Mouse (Mus musculus) MEL (cell line): ENCODE measurements around the gene Ifit1. TPM values are rescaled to one million over a fixed set of nuclear protein-coding genes. Genes with fewer than 3 reads are reported as not detected.

Source experiments
- DNase-seq: peaks from one replicate; pipeline ENCODE4 v3.0.0; 2011; ENCODE audit warnings: low read depth, low spot score
- H3K27ac ChIP-seq: 2 replicates; pipeline ENCODE4 v1.5.1; 2012; ENCODE audit warnings: low read depth, mild to moderate bottlenecking, control low read depth, low read length, moderate library complexity; ENCODE audit not compliant: control insufficient read depth
- H3K27me3 ChIP-seq, 2 experiments: fragments of 150-350 bp in 1 of 2; sonication (generic) in 1 of 2; 2 replicates each; pipeline ENCODE4 v1.6.1; 2012; ENCODE audit warnings: low read length in 2 of 2, mild to moderate bottlenecking in 2 of 2, improper control_type of control experiment in 1 of 2, moderate library complexity in 1 of 2; ENCODE audit not compliant: insufficient read depth in 2 of 2, control insufficient read depth in 1 of 2
- H3K36me3 ChIP-seq, 2 experiments: 2 replicates each; pipeline ENCODE4 v1.6.1; 2012 to 2014; ENCODE audit warnings: low read length in 2 of 2, improper control_type of control experiment in 1 of 2, inconsistent platforms in 1 of 2, mild to moderate bottlenecking in 1 of 2; ENCODE audit not compliant: insufficient read depth in 2 of 2, control insufficient read depth in 1 of 2
- H3K4me1 ChIP-seq, 2 experiments: fragments of 150-350 bp in 1 of 2; sonication (generic) in 1 of 2; 2 replicates each; pipeline ENCODE4 v1.6.1; 2012; ENCODE audit warnings: low read length in 2 of 2, improper control_type of control experiment in 1 of 2, mild to moderate bottlenecking in 1 of 2; ENCODE audit not compliant: insufficient read depth in 2 of 2, control insufficient read depth in 1 of 2
- H3K4me3 ChIP-seq, 2 experiments: fragments of 150-350 bp in 1 of 2; sonication (generic) in 1 of 2; 2 replicates each; pipeline ENCODE4 v1.5.1; 2012; ENCODE audit warnings: low read depth in 2 of 2, low read length in 2 of 2, mild to moderate bottlenecking in 2 of 2, moderate library complexity in 2 of 2, control low read depth in 1 of 2, improper control_type of control experiment in 1 of 2; ENCODE audit not compliant: control insufficient read depth in 1 of 2, insufficient read depth in 1 of 2
- H3K79me2 ChIP-seq: 2 replicates; pipeline ENCODE4 v1.6.1; 2012; ENCODE audit warnings: mild to moderate bottlenecking, low read length, moderate library complexity; ENCODE audit not compliant: control insufficient read depth, poor library complexity, insufficient read depth
- H3K9ac ChIP-seq: 2 replicates; pipeline ENCODE4 v1.6.1; 2012; ENCODE audit warnings: low read depth, mild to moderate bottlenecking, control low read depth, low read length, moderate library complexity; ENCODE audit not compliant: control insufficient read depth, poor library complexity, severe bottlenecking
- H3K9me3 ChIP-seq: fragments of 150-350 bp; sonication (generic); replicated peaks from 2 replicates; pipeline ENCODE4 v1.6.1; 2012; ENCODE audit warnings: mild to moderate bottlenecking, low read length, improper control_type of control experiment, moderate library complexity; ENCODE audit not compliant: insufficient read depth
- BHLHE40 ChIP-seq: IDR thresholded peaks from 2 replicates; pipeline ENCODE4 v1.6.1; 2012; ENCODE audit warnings: low read depth, mild to moderate bottlenecking, inconsistent platforms, low read length, improper control_type of control experiment, borderline replicate concordance
- CTCF ChIP-seq, 3 experiments: IDR thresholded peaks in 2 of 3; conservative IDR thresholded peaks in 1 of 3; 2 replicates each; pipeline ENCODE4 v1.5.1; 2011 to 2012; ENCODE audit warnings: low read length in 3 of 3, low read depth in 2 of 3, mild to moderate bottlenecking in 2 of 3, improper control_type of control experiment in 1 of 3, inconsistent platforms in 1 of 3, mixed read lengths in 1 of 3, moderate library complexity in 1 of 3; ENCODE audit not compliant: control insufficient read depth in 1 of 3, insufficient read depth in 1 of 3, poor library complexity in 1 of 3, severe bottlenecking in 1 of 3
- ELF1 ChIP-seq: IDR thresholded peaks from 2 replicates; pipeline ENCODE4 v1.6.1; 2014; ENCODE audit warnings: low read depth, mild to moderate bottlenecking, inconsistent platforms, low read length, improper control_type of control experiment, moderate library complexity
- EP300 ChIP-seq, 2 experiments: IDR thresholded peaks; 2 replicates each; pipeline ENCODE4 v1.6.1; 2011; ENCODE audit warnings: improper control_type of control experiment in 2 of 2, low read length in 2 of 2, low read depth in 1 of 2, mild to moderate bottlenecking in 1 of 2
- GATA1 ChIP-seq: IDR thresholded peaks from 2 replicates; pipeline ENCODE4 v1.6.1; 2011; ENCODE audit warnings: low read depth, low read length, improper control_type of control experiment
- HCFC1 ChIP-seq: IDR thresholded peaks from 2 replicates; pipeline ENCODE4 v1.6.1; 2012; ENCODE audit warnings: low read depth, mild to moderate bottlenecking, inconsistent platforms, low read length, improper control_type of control experiment, moderate library complexity
- JUND ChIP-seq: IDR thresholded peaks from 2 replicates; pipeline ENCODE4 v1.6.1; 2011; ENCODE audit warnings: low read depth, mild to moderate bottlenecking, improper control_type of control experiment, low read length
- MAZ ChIP-seq: IDR thresholded peaks from 2 replicates; pipeline ENCODE4 v1.6.1; 2012; ENCODE audit warnings: low read depth, mild to moderate bottlenecking, inconsistent platforms, low read length, improper control_type of control experiment
- MYB ChIP-seq: IDR thresholded peaks from 2 replicates; pipeline ENCODE4 v1.6.1; 2011; ENCODE audit warnings: mild to moderate bottlenecking, low read depth, low read length, improper control_type of control experiment
- NRF1 ChIP-seq: IDR thresholded peaks from 2 replicates; pipeline ENCODE4 v1.6.1; 2014; ENCODE audit warnings: low read depth, mild to moderate bottlenecking, inconsistent platforms, low read length, improper control_type of control experiment, moderate library complexity; ENCODE audit not compliant: poor library complexity, insufficient read depth, severe bottlenecking
- POLR2AphosphoS2 ChIP-seq: IDR thresholded peaks from 2 replicates; pipeline ENCODE4 v1.6.1; 2011; ENCODE audit warnings: low read length, improper control_type of control experiment
- POLR2AphosphoS5 ChIP-seq: IDR thresholded peaks from 2 replicates; pipeline ENCODE4 v1.6.1; 2012; ENCODE audit warnings: low read depth, borderline replicate concordance, mild to moderate bottlenecking, inconsistent platforms, low read length, moderate library complexity, mixed read lengths
- RAD21 ChIP-seq: IDR thresholded peaks from 2 replicates; pipeline ENCODE4 v1.6.1; 2011; ENCODE audit warnings: mild to moderate bottlenecking, low read depth, low read length, improper control_type of control experiment
- RCOR1 ChIP-seq: IDR thresholded peaks from 2 replicates; pipeline ENCODE4 v1.6.1; 2012; ENCODE audit warnings: low read depth, mild to moderate bottlenecking, inconsistent platforms, low read length, improper control_type of control experiment
- SMC3 ChIP-seq: IDR thresholded peaks from 2 replicates; pipeline ENCODE4 v1.6.1; 2011; ENCODE audit warnings: low read depth, low read length, improper control_type of control experiment
- TAL1 ChIP-seq: IDR thresholded peaks from 2 replicates; pipeline ENCODE4 v1.6.1; 2012; ENCODE audit warnings: mild to moderate bottlenecking, inconsistent platforms, low read length, moderate library complexity, mixed read lengths
- TBP ChIP-seq: IDR thresholded peaks from 2 replicates; pipeline ENCODE4 v1.8.0; 2011; ENCODE audit warnings: low read depth, low read length, improper control_type of control experiment
- UBTF ChIP-seq: IDR thresholded peaks from 2 replicates; pipeline ENCODE4 v1.6.1; 2012; ENCODE audit warnings: low read depth, mild to moderate bottlenecking, inconsistent platforms, low read length, improper control_type of control experiment, moderate library complexity, borderline replicate concordance; ENCODE audit not compliant: insufficient read depth
- USF1 ChIP-seq: IDR thresholded peaks from 2 replicates; pipeline ENCODE4 v1.6.1; 2014; ENCODE audit warnings: low read depth, mild to moderate bottlenecking, inconsistent platforms, low read length, improper control_type of control experiment, moderate library complexity
- USF2 ChIP-seq, 2 experiments: IDR thresholded peaks; 2 replicates each; pipeline ENCODE4 v1.6.1; 2011 to 2012; ENCODE audit warnings: improper control_type of control experiment in 2 of 2, low read length in 2 of 2, borderline replicate concordance in 1 of 2, inconsistent platforms in 1 of 2, low read depth in 1 of 2, mild to moderate bottlenecking in 1 of 2; ENCODE audit not compliant: insufficient read depth in 1 of 2
- ZC3H11A ChIP-seq: IDR thresholded peaks from 2 replicates; pipeline ENCODE4 v1.6.1; 2012; ENCODE audit warnings: low read depth, mild to moderate bottlenecking, inconsistent platforms, low read length, improper control_type of control experiment
- ZKSCAN1 ChIP-seq: IDR thresholded peaks from 2 replicates; pipeline ENCODE4 v1.6.1; 2012; ENCODE audit warnings: low read depth, mild to moderate bottlenecking, inconsistent platforms, low read length, improper control_type of control experiment, moderate library complexity
- ZMIZ1 ChIP-seq: IDR thresholded peaks from 2 replicates; pipeline ENCODE4 v1.6.1; 2012; ENCODE audit warnings: low read depth, mild to moderate bottlenecking, inconsistent platforms, low read length, improper control_type of control experiment, moderate library complexity
- polyA plus RNA-seq, 2 experiments: library from polyadenylated mRNA; stranded (reverse) in 1 of 2; unstranded in 1 of 2; fragments of >175 nt in 1 of 2; fragments of >200 nt in 1 of 2; gene quantifications; 2 replicates each; pipeline versions ENCODE4 v1.2.1 to v1.2.4; 2012; ENCODE audit warnings: low replicate concordance in 2 of 2, low read depth in 1 of 2; ENCODE audit not compliant: insufficient read length in 2 of 2, insufficient read depth in 1 of 2, missing spikeins in 1 of 2
- total RNA-seq: library from RNA; depleted of rRNA; stranded (reverse); fragments of 300-350 nt; gene quantifications from 2 replicates; pipeline ENCODE4 v1.2.3, GENCODE M21; 2012

Ifit1 gene
- total and polyA plus RNA-seq, 3 experiments = 0.12 to 0.31 TPM; not detected in 1

GRCm38 (mm10) chr19:34662740-34663139, 22.1 kb downstream of the Ifit1 start:
- no peak overlapping the region for H3K27ac ChIP-seq
- H3K36me3 ChIP-seq = no peaks in the 10 kb centered on the region
- no peak for TF ChIP-seq ZC3H11A
- no peak for TF ChIP-seq ELF1
- no peak for TF ChIP-seq RAD21
- TF ChIP-seq BHLHE40 = no peak
- no peak for TF ChIP-seq UBTF
- TF ChIP-seq ZMIZ1 = no peak
- TF ChIP-seq POLR2AphosphoS2 = no peak
- no peak for TF ChIP-seq TBP
- TF ChIP-seq POLR2AphosphoS5 = no peak
- no peak for TF ChIP-seq JUND
- TF ChIP-seq MYB = no peak
- TF ChIP-seq NRF1 = no peak
- TF ChIP-seq HCFC1 = no peak
- TF ChIP-seq ZKSCAN1 = no peak
- no peak for TF ChIP-seq GATA1
- H3K79me2 ChIP-seq = no peaks in the 10 kb centered on the region
- peaks cover 1 to 2% of the 10 kb centered on the region in 2 experiments; a peak in 2 of 4 replicates for H3K27me3 ChIP-seq
- H3K4me3 ChIP-seq = no peak overlapping the region
- DNase-seq = peak; percentile 28
- H3K4me1 ChIP-seq = no peaks in the 10 kb centered on the region
- H3K9ac ChIP-seq = no peak overlapping the region
- H3K9me3 ChIP-seq = no peaks in the 10 kb centered on the region

GRCm38 (mm10) chr19:34666127-34666526, 25.5 kb downstream of the Ifit1 start:
- H3K27me3 ChIP-seq = peaks cover 0 to 6% of the 10 kb centered on the region in 2 experiments; a peak in 2 of 4 replicates
- H3K27ac ChIP-seq = no peak overlapping the region
- peak; percentile 82 to 97 (median 90) for TF ChIP-seq CTCF (IDR thresholded peaks at IDR 0.05 in 2 of 3, conservative IDR thresholded peaks at IDR 0.05 in 1 of 3; ENCODE audit: control insufficient read depth in 1 of 3, insufficient read depth in 1 of 3, low read depth in 2 of 3, low read length in 3 of 3, poor library complexity in 1 of 3, severe bottlenecking in 1 of 3)
- peak; percentile 8; the same call in 1 of the 2 replicates for TF ChIP-seq GATA1
- no peak for TF ChIP-seq ELF1
- TF ChIP-seq RCOR1 = peak; percentile 56
- TF ChIP-seq MAZ = no peak
- no peak for TF ChIP-seq USF1
- no peak for TF ChIP-seq NRF1
- TF ChIP-seq ZC3H11A = peak; percentile 79
- no peak for TF ChIP-seq USF2 (IDR thresholded peaks at IDR 0.05; ENCODE audit: borderline replicate concordance in 1 of 2, insufficient read depth in 1 of 2, low read depth in 1 of 2, low read length in 2 of 2)
- TF ChIP-seq TAL1 = no peak
- no peak for TF ChIP-seq TBP
- no peak for TF ChIP-seq JUND
- TF ChIP-seq SMC3 = peak; percentile 88
- TF ChIP-seq RAD21 = peak; percentile 93
- TF ChIP-seq EP300 (IDR thresholded peaks at IDR 0.05; ENCODE audit: low read depth in 1 of 2, low read length in 2 of 2) = no peak
- H3K4me1 ChIP-seq = no peaks in the 10 kb centered on the region
- no peak overlapping the region for H3K4me3 ChIP-seq
- DNase-seq = peak; percentile 76
- no peaks in the 10 kb centered on the region for H3K36me3 ChIP-seq
- no peaks in the 10 kb centered on the region for H3K79me2 ChIP-seq
- H3K9me3 ChIP-seq = no peaks in the 10 kb centered on the region
- no peak overlapping the region for H3K9ac ChIP-seq
